Mouse (Mus musculus) telencephalon, adult 2 months (tissue): ENCODE measurements at regions not wholly inside any gene's neighbourhood (a gene's known extent, or its start where the extent isn't known, plus 50 kb on each side); places are given as distances from the start of the nearest gene placed in this dataset.
A peak's percentile ranks its signal among the peaks of the same experiment; 100 is the strongest.

Source experiments
- DNase-seq: peaks from one replicate; pipeline ENCODE4 v3.0.0-alpha.2; 2011; ENCODE audit warnings: low read depth, low spot score

DNA sequence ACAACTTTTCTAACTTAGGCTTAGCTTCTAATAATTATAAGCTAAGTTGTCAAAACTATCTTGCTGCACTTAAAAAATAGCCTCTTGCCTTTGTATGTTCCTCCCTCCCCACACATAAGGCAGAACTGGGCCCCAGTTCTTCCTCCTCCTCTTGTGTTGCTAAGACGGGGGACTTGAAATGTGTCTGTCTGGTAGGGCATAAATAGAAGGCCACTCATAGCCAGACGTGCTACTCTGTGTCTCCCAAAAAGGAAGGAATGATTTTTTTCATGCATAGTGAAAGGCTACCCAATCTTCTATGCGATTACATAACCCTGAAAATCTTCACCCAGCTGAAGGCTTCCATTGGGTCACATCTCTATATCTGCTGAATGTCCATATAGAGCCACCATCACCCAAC, 183.5 kb downstream of the Hsfy2 start:
- DNase-seq, result peak; percentile 31

DNA sequence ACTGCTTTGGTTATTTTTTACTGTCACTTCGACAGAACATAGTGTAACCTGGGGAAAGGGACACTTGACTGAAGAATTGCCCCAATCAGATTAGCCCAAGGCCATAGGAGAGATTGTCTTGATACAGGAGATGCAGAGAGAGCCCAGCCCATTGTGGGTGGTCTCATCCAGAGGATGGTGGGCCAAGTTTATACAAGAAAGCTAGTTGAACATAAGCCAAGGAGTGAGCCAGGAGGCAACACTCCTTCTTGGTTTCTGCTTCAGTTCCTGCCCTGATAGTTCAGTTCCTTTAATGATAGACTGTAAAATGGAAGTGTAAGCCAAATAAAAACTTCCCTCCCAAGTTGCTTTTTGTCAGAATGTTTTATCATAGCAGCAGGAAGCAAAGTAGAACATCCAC, 194.4 kb downstream of the Hsfy2 start:
- DNase-seq, result no peak

DNA sequence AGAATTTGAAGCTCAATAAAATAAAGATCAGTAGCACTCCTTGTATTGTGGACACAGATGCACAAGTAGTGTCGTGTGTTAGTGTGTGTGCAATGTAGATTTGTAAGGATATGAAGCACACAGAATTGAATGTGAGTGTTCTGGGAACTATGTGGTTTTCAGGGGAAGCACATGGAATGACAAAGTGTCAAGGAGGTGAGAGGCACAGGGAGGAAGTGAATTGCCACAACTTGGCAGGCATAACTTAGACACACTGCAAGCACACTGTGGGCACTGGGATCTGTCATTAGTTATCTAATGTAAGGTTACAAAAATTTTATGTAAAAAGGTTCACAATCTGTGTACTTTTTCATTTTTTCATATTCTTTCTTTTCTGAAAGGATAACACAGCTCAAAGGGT, 230.4 kb downstream of the Hsfy2 start:
- DNase-seq, result no peak

DNA sequence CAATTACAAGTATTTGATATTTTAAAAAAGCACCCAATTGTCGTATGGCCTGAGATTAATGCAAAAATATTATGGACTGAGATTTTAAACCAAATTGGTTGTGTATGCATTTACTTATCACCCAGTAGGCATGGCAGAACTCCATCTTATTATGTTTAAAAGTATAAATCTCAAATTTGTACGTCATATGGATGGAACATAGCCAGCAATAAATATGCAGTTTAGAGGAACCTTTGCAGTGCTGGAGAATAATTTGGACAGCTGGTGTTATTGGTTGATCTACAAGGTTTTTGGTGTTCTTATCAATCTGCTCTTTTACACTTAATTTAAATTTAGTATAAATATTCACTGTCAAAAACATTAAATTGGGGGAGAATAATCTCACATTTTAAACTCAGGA, 233.9 kb downstream of the Hsfy2 start:
- no peak for DNase-seq

DNA sequence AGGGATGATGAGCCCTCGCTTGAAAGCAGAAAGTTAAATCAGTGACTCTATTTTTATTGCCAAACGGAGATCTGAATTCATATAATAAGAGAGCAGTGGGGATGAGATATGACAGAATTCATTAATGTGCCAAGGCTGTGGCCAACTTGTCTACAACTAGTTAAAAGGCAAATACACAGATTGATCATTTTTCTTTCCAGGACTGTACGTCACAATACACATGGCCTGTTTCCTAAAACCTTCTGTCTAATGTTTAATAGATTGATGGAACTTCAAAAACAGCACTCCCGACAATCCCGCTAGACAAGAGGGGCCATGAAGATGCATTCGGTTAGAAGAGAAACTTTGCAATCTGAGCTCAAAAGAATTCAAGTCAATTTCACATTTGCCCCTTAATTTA, 241.4 kb downstream of the Hsfy2 start:
- DNase-seq, result no peak

DNA sequence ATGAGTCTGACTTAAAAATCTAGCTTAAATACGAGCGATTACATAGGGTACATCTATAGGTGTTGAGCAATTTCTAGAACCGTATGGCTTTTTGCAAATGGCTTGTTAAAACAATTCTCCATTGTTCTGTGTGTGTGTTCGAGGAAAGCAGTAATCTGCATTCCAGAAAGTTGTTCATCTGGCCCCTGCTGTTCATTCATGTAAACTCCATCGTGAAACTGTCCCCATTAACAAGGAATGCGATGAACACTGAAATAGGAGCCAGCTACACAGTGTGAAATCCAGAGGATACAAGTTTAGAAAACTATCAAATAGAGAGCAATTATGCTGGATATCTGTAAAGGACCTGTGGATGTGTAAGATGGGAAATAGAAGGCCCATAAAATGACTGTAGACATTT, 250.1 kb downstream of the Hsfy2 start:
- DNase-seq, result no peak

DNA sequence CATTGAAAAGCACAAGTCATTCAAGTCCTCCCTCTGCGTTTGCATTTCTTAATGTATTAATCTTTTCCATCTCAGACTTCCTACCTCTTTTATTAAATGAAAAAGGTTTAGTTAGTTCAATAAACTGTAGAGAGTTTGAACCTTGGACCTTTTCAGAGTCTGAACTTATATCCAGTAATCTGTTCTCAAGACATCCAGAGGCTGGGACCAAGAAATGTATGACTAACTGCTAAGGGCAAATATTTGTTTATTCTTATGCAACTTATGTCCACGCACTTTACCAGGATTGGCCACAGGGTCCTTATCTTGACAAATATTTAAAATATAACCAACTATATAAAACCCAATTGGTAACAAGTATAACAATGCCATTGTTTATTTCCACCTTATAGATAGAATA, 270.9 kb downstream of the Hsfy2 start:
- DNase-seq, result no peak

DNA sequence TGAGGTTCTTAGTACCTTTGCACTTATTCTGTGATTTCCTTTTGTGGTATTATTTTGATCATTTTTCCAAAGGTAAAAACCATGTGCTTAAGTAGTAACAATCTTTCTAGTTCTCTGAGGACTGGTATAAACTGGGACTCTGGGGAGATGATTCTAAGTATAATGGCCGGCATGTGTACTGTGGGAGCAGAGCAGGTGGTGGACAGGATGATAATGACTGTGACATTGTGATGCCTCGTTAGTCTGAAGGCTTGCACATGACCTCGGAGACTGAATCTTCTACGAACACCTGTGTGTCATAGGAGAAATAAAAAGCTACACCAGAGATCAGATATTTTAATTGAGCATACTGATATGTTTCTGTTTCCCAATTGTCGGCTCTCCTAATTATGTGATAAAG, 276.4 kb downstream of the Hsfy2 start:
- no peak for DNase-seq

DNA sequence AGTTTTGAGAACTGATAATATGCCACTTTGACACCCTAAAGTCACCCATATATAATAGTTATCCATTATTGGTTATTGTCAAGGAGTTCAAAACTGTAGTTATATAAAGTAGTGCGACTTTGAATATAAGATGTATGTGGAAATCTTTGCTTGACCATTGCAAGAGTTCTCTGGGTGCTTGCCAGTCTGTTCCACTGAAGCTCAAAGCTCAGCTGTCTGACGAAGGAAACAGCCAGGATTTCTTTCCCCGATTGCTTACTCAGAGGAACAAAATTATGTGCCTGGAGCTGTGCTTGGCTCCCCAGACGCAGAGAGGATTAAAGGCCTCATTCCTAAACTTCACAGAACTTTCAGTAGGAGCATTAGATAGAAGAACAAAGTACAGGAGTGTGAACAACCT, 290.6 kb downstream of the Hsfy2 start:
- no peak for DNase-seq

DNA sequence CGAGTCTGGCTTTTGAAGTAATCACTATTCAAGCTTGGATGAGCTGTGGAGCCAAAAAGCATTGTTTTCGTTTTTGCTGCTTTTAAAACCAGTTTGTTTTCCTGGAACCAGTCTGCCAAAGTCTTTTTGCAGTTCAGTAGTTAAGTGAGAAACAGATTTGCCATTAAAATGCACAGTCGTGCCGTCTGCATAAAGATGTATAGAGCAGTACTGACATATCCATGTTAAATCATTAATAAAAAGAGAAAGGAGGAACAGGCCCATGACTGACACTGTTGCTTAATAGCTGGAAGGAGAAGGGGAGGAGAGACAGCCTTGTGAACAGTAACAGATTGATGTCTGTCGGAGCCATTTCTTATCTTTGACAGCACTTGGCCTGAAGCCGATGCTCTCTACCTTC, 292.3 kb downstream of the Hsfy2 start:
- no peak for DNase-seq

DNA sequence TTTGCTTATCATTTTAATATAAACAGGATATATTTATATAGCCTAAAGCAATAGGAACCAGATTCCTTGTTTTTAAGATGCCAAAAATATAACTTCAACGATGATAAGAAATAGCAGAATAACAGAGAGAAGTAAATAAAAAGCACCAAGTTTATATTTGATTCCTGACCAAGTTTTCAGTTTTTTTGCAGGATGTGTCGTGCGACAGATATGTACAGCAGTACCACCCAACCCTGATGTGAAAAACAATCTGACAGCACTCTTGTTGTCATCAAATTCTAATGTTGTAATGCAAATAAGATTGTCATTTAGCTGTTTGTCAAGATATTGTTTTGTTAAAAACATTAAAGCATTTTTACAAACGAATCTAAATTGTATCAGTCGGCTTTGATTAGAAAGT, 309.9 kb downstream of the Hsfy2 start:
- no peak for DNase-seq

DNA sequence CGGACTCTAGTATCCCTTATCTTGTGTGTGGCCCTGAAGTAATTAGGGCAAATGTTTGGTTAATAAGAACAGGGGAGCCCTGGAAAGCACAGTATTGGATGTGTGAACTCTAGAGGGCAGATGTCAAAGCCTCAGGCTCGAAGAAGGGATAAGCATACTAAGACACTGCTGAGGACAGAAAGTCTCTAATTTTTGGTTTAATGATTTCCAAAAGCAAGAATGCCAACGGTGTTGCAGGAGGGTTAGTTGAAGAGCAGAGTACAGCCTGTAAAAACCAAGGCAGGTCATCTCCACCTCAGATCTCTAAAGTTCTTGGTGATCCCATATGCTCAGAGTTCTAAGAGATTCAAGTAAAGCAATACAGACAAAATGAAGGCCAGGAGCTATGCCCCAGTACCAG, 328.6 kb downstream of the Hsfy2 start:
- no peak for DNase-seq

DNA sequence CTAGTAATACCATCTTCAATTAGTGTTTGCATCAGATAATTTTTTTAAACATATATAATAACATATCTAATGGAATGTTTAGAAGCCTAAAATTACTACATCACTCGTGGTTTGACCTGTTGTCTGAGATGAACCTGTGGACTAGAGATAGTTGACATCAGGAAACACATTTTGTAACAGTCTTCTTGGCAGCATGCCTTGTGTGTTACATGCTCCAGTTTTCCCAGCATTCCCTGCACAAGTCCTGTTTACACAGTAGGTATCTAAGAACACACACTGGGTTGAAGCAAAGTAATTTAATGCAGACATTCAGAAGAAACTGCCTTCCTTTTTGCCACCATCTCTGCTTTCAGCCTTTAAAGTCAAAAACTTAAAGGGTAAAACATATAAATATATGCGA, 342.8 kb downstream of the Hsfy2 start:
- no peak for DNase-seq

DNA sequence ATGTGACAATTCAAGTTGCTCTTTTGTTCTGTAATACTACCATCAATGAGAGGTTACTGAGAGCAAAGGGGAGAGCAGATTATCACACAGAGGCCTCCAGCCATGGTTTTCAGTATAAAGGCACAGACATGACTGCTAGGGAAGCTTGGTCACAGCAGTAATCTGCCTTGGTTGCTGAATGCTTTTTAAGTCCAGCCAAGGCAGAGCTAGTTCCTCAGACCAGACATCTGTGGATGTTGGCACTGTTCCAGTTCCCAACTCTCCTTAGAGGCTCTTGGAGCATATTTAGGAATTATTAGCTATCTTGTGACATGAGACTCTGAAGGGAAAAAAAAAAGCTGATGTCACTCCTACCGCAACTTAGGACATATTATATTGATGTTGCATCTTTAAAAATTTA, 347.5 kb downstream of the Hsfy2 start:
- DNase-seq, result no peak

DNA sequence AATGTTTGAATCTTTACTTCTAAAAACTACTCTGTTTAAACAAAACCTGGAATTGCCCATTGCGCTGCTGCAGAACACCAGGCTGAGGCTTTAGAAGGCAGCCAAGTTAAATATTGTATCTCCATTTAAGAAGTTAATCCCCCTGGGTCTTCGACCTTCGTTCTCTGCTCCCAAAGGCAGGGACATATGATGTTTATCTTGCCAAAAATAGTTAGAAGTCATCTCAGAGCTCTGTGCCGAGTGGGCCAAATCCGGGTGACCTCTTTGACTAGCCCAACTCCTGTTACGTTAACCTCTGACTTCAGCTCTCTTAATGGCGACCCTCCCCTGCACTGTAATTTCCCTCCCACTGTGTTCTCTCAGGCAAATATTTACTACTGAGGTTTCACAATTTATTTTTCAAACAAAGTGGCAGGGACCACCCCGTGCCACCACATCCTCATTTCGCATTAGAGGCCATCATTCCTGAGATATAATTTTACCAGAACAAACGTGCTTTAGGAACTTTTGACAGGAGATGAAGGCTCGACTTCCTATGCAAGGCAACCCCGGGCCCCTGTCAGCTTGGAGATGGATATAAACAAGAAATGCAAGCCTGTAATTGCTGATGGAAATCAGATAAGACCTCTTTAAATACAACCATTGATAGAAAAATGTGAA, 350.7 kb downstream of the Hsfy2 start:
- no peak for DNase-seq

DNA sequence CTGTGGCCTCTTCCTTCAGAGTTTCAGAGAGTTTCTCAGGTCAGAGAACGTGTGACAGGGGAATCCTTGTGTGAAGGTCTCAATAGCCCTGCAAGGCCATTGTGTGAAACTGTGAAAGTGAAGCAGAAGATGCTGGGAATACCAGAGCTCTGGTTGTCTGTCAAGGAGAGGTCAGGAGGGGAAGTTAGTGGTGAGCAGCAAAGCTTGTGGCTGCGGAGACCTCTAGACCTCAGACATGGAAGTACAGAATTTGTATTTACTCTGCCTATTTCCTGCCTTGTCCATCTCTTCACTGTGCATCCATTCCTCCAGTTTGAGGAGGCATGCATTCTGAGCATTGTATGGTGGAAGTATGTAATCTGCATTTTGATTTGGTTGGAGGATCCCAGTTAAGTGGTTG, 375.5 kb downstream of the Hsfy2 start:
- no peak for DNase-seq

DNA sequence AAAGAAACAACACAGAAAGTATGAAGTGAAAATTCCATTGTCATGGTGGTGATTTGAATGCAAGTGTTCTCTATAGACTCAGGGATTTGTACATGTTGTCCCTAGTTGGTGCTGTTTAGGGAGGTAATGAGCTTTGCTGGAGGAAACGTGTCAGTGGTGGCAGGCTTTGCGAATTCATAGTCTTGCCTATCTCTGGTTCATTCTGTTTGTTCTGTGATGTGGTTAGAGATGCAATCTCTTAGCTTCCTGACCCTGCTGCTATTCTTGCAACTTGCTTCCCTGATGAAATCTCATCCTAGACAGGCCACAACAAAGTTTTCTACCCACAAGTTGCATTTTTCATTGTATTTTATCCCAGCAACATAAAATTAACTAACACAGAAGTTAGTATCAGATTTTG, 376.5 kb downstream of the Hsfy2 start:
- DNase-seq, result no peak

DNA sequence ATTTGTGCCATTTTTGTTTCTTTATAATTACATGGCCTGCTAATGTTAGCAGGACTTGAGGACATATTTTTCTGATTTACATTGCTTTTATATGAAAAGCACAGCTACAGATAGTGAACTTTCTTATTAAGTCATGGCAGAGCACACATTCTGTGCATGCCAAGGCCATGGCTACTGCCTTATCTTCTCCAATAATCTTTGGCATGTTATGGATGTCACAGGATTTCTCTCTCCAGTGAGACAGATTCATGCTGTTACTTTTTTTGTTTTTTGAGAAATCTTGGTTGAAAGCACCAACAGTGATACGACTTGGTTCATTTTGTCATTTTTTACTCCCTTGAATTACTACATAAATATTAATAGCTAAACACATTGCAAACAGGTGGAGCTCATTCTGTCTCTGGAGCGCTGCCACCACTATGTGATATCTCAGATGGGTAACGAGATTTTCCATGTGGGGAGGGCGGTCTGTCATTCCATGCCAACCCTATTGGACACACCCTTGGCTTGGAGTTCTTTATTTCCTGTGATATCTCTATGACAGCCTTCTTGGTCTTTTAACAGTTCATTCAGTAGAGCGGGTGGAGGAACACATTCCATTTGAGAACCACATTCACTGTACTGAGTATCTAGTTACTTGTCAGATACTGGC, 380.3 kb downstream of the Hsfy2 start:
- no peak for DNase-seq

DNA sequence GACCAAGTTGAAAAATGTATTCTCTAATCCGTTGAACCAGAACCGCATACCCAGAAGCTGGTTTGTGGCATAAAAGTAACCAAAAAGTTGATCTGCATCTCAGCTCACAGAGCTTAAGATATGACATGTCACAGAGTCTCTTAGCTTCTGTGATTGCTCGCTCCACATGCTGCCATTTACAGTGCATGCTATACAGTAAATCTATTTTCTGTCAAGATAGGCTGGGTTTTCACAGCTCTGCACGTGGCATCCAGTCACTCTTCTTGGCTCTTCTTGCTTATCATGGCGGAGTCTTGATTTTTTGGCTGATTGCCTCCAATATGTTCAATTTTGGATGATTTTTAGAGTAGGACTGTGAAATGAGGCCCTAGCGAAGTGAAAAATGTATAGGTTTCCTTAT, 397.5 kb downstream of the Hsfy2 start:
- no peak for DNase-seq

DNA sequence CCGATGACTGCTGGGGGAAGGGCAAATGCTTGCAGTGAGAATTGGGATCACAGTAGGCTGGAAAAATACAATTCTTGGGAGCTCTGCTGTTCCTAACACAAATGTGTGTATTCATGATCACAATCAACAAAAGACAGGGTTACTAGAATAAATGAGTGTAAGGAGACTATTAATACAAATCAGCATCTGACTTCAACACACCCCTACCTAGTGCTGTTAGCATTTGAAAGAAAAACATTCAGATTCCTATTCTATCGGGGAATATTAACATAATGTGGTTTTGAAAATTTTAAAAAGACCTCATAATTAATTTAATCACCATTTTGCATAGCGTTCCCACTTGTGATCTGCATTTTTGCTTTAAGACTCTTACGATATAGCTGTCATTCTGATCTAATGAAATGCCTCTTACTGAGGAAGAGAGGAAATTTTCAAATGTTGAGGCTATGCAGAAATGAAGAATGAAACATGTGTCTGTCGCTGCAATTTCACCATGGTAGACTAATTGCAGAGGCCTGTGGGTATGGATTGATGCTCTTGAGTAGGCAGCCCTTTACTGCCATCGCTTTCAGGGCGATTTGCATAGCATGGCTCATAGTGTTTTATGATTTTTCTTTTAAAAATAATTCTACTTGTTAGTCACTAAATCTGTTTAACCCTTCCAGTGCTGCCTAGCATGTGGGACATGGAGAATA, 410.8 kb downstream of the Hsfy2 start:
- no peak for DNase-seq

DNA sequence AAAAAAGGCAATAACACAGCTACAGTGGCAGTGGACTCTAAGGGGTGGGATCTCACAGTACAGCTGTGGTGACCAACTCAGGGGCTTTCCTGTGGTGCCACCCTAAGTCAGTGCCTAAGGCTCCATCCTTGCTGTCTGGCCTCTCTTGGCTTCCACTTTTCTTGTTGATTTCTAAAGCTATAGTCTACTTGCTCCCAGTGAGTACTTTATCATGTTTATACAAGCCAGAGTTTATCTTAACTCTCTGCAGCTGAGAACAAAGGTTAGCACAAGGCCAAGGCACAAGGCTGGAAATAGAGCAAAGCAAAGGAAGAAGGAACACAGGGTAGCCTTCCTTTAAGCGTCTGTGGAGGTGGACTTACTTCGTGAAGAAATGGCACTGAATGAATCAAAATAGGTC, 417.5 kb downstream of the Hsfy2 start:
- DNase-seq, result no peak

DNA sequence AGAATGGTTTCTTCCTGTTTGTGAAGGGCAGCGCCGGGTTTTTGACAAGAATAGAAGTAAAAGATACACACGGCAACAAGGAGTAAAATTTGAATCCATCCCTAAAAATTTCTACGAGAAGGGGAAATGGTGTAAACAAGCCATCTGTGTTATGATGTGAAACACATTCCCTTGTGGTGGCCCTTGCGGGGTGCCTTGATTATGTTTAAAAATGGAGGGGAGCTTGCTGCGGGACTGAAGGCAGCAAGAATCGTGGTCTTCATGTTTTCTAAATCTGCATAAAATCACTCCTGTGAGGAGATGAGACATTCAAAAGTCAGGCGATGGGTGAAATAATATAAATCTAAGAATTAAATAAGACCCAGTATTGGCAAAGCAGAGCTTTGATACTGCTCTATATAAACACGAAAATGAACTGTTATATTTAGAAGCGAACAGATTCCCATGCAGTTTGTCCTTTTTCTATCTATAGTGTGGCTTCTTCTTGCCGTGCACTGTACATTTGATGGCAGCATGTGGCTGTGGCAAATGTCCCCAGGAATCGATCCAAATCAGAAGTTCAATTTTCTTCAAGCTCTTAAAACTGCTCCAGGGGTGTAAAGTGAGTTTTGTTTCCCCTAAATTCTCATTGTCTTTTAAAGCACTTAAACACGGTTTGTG, 426.4 kb downstream of the Hsfy2 start:
- DNase-seq, result peak; percentile 10
